Mouse (Mus musculus) liver, adult 2 months (tissue): ENCODE data around the gene Prmt9. TPM values are rescaled to one million over a fixed set of nuclear protein-coding genes. Genes with fewer than 3 reads are reported as not detected.

Experiments
- DNase-seq: peaks from one replicate; pipeline ENCODE4 v3.0.0-alpha.2; 2011; ENCODE audit warnings: low read depth, low spot score; ENCODE audit errors: extremely low read depth
- H3K27ac ChIP-seq: fragments of 200-500 bp; replicated peaks from 2 replicates; pipeline ENCODE4 v1.5.1; 2012; ENCODE audit warnings: low read depth, mild to moderate bottlenecking, control low read depth, inconsistent platforms, low read length; ENCODE audit not compliant: insufficient read depth
- H3K27me3 ChIP-seq: fragments of 200-500 bp; 2 replicates; pipeline ENCODE4 v1.6.1; 2012; ENCODE audit warnings: mild to moderate bottlenecking, moderate library complexity, low read length, inconsistent platforms; ENCODE audit not compliant: control insufficient read depth, insufficient read depth
- H3K36me3 ChIP-seq: fragments of 200-500 bp; 2 replicates; pipeline ENCODE4 v1.6.1; 2012; ENCODE audit warnings: low read length, inconsistent platforms; ENCODE audit not compliant: control insufficient read depth, insufficient read depth
- H3K4me1 ChIP-seq: fragments of 200-500 bp; 2 replicates; pipeline ENCODE4 v1.6.1; 2011; ENCODE audit warnings: low read length; ENCODE audit not compliant: control insufficient read depth, insufficient read depth
- H3K4me3 ChIP-seq: fragments of 200-500 bp; 2 replicates; pipeline ENCODE4 v1.5.1; 2011; ENCODE audit warnings: low read depth, mild to moderate bottlenecking, control low read depth, low read length, moderate library complexity; ENCODE audit not compliant: insufficient read depth
- H3K79me2 ChIP-seq: fragments of 200-500 bp; 2 replicates; pipeline ENCODE4 v1.6.1; 2012; ENCODE audit warnings: inconsistent platforms, mild to moderate bottlenecking, low read length, moderate library complexity; ENCODE audit not compliant: control insufficient read depth, insufficient read depth
- H3K9ac ChIP-seq: fragments of 200-500 bp; 2 replicates; pipeline ENCODE4 v1.6.1; 2012; ENCODE audit warnings: low read depth, mild to moderate bottlenecking, control low read depth, inconsistent platforms, low read length
- CTCF ChIP-seq: fragments of 200-500 bp; IDR thresholded peaks from 2 replicates; pipeline ENCODE4 v1.5.1; 2011; ENCODE audit warnings: low read depth, low read length, control low read depth
- POLR2A ChIP-seq: fragments of 200-500 bp; IDR thresholded peaks from 2 replicates; pipeline ENCODE4 v1.6.1; 2011; ENCODE audit warnings: low read length, control low read depth; ENCODE audit not compliant: insufficient read depth; ENCODE audit errors: extremely low read depth
- WGBS: fragments of 180-500 bp; shearing (Covaris S2); methylation state at CpG from one replicate; pipeline ENCODE4 v1.1.7; 2018; 5-methylcytosine and 5-hydroxymethylcytosine counted together
- polyA plus RNA-seq: library from polyadenylated mRNA; depleted of rRNA; stranded (reverse); fragments of >200 nt; gene quantifications from 2 replicates; pipeline ENCODE4 v1.2.3, GENCODE M21; 2012; rRNA removed
- total RNA-seq: library from RNA; depleted of rRNA; stranded (reverse); fragments of >200 nt; gene quantifications from 2 replicates; pipeline ENCODE4 v1.2.3, GENCODE M21; 2014; rRNA removed

Gene Prmt9
- total RNA-seq (14.7 and 17.3 TPM in 2 replicates), polyA plus RNA-seq (4.9 and 5.2 TPM in 2 replicates)

- TF ChIP-seq CTCF (no peak), POLR2A (peak; percentile 71; the same call in 1 of the 2 replicates)
- H3K9ac ChIP-seq, result peak within 1 kb of the TSS; percentile 92
- no peaks in the 10 kb centered on the region for H3K4me1 ChIP-seq
- H3K79me2 ChIP-seq, result peaks cover 4% of the 10 kb centered on the region; the same call in 1 of the 2 replicates
- no peaks in the 10 kb centered on the region for H3K27me3 ChIP-seq
- peak within 1 kb of the TSS; percentile 87 for H3K4me3 ChIP-seq
- H3K27ac ChIP-seq, result peak within 1 kb of the TSS; percentile 83
- DNase-seq, result peak; percentile 74
- 6% methylated on average over 42 of the region's 42 CpGs for WGBS
- H3K36me3 ChIP-seq, result peaks cover 13% of the 10 kb centered on the region
These were observed at the start of gene Prmt9 for GRCm38 (mm10) chr8:77549121-77549706. Gene Prmt9 (plus strand): TSS chr8:77549397.

GRCm38 (mm10) chr8:77500264-77500663 lies 48.9 kb upstream of the Prmt9 start:
- no peaks in the 10 kb centered on the region for H3K36me3 ChIP-seq
- no peak overlapping the region for H3K9ac ChIP-seq
- H3K4me1 ChIP-seq, result no peaks in the 10 kb centered on the region
- no peak for DNase-seq
- TF ChIP-seq POLR2A, result no peak
- no peak for TF ChIP-seq CTCF
- H3K79me2 ChIP-seq, result no peaks in the 10 kb centered on the region
- 95% methylated on average over 3 of the region's 3 CpGs for WGBS
- no peak overlapping the region for H3K27ac ChIP-seq
- H3K27me3 ChIP-seq, result no peaks in the 10 kb centered on the region
- no peak overlapping the region for H3K4me3 ChIP-seq

- Histone ChIP-seq H3K27ac (no peak overlapping the region), H3K9ac (no peak overlapping the region), H3K4me3 (no peak overlapping the region), H3K79me2 (no peaks in the 10 kb centered on the region), H3K27me3 (no peaks in the 10 kb centered on the region), H3K36me3 (no peaks in the 10 kb centered on the region), H3K4me1 (no peaks in the 10 kb centered on the region)
- DNase-seq, result no peak
- TF ChIP-seq CTCF, result no peak
- no peak for TF ChIP-seq POLR2A
- 75% methylated on average over 8 of the region's 8 CpGs for WGBS
These were observed 48.1 kb upstream of the Prmt9 start for GRCm38 (mm10) chr8:77501131-77501530.

- TF ChIP-seq POLR2A, result no peak
- TF ChIP-seq CTCF, result no peak
- H3K27ac ChIP-seq, result no peak overlapping the region
- no peak for DNase-seq
- H3K4me1 ChIP-seq, result 0 out of 2 replicates have a peak, but pooled peaks cover under 1% of the 10 kb centered on the region
- H3K36me3 ChIP-seq, result no peaks in the 10 kb centered on the region
- WGBS, result 92% methylated on average over 6 of the region's 6 CpGs
- H3K4me3 ChIP-seq, result no peak overlapping the region
- H3K27me3 ChIP-seq, result no peaks in the 10 kb centered on the region
- H3K79me2 ChIP-seq, result no peaks in the 10 kb centered on the region
- H3K9ac ChIP-seq, result no peak overlapping the region
These were observed 46.6 kb upstream of the Prmt9 start for GRCm38 (mm10) chr8:77502547-77502946.

GRCm38 (mm10) chr8:77506539-77506938 lies 42.7 kb upstream of the Prmt9 start:
- no peaks in the 10 kb centered on the region for H3K79me2 ChIP-seq
- H3K4me3 ChIP-seq, result no peak overlapping the region
- no peak for TF ChIP-seq CTCF
- no peak for TF ChIP-seq POLR2A
- H3K36me3 ChIP-seq, result no peaks in the 10 kb centered on the region
- H3K4me1 ChIP-seq, result 0 out of 2 replicates have a peak, but pooled peaks cover 2% of the 10 kb centered on the region
- no peak overlapping the region for H3K9ac ChIP-seq
- no peaks in the 10 kb centered on the region for H3K27me3 ChIP-seq
- WGBS, result 62% methylated on average over 7 of the region's 7 CpGs
- H3K27ac ChIP-seq, result no peak overlapping the region
- DNase-seq, result no peak

- Histone ChIP-seq H3K27me3 (no peaks in the 10 kb centered on the region), H3K9ac (no peak overlapping the region), H3K4me1 (0 out of 2 replicates have a peak, but pooled peaks cover 2% of the 10 kb centered on the region), H3K36me3 (no peaks in the 10 kb centered on the region), H3K4me3 (no peak overlapping the region), H3K27ac (no peak overlapping the region), H3K79me2 (no peaks in the 10 kb centered on the region)
- TF ChIP-seq CTCF, result no peak
- TF ChIP-seq POLR2A, result no peak
- 75% methylated on average over 10 of the region's 10 CpGs for WGBS
- DNase-seq, result no peak
These were observed 41.6 kb upstream of the Prmt9 start for GRCm38 (mm10) chr8:77507510-77508035.
